Comparison of ENCODE assay signal across 8 mouse cellular contexts in the genomic region with DNA sequence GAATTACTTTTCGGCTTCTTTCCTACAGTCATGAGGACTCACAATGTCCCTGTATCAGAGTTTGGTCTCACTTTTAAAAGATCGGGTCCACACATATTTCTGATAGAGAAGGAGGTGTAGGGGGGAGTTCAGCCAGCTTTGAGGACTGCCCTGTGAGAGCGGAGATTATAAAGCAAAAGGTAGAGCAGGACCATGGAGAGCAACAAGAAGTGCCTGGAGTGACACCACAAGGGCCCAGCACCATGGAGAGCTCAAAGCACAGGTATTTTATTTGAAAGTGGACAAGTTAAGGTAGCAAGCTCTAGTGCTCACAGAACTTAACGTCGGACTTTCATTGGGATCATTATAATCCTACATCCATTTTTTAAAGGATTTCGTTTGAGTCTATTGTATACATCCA. TPM values are rescaled to one million over a fixed set of nuclear protein-coding genes. Genes with fewer than 3 reads are reported as not detected.
DNase-seq lines count a peak whose midpoint lies in the region; ATAC-seq and TF ChIP-seq lines count a peak whose summit lies in the region.

No protein-coding gene starts in this region.

- H3K9ac ChIP-seq in midbrain, embryonic 14.5 days (replicated peaks; ENCODE audit: low read length), result no peak overlapping the region

- no peak for ATAC-seq in midbrain, embryonic 14.5 days (ENCODE audit: low FRiP score, low TSS enrichment)

- no peaks in the 10 kb centered on the region for H3K27me3 ChIP-seq in kidney, adult 2 months (replicated peaks; ENCODE audit: control insufficient read depth, insufficient read depth, low read length)
- no peaks in the 10 kb centered on the region for H3K27me3 ChIP-seq in midbrain, embryonic 14.5 days (ENCODE audit: control insufficient read depth, insufficient read depth, low read length)

- peak; percentile 18 to 73 for DNase-seq in heart, adult 18-20 months
- no peak for DNase-seq in heart, postnatal 25 days (ENCODE audit: low spot score)
- DNase-seq in adrenal gland, postnatal 36 days, result peak; percentile 44 to 69
- peak; percentile 64 for DNase-seq in kidney, adult 2 months
- DNase-seq in lung, postnatal 25 days (ENCODE audit: low spot score), result peak; percentile 21
- no peak for DNase-seq in right cerebral cortex, postnatal 10 days (ENCODE audit: low spot score in 2 of 2)
- DNase-seq in midbrain, embryonic 14.5 days, result no peak
- no peak for DNase-seq in frontal cortex, postnatal 25 days (ENCODE audit: low spot score in 2 of 2)

- WGBS in kidney, adult 2 months, result 26% methylated on average over 6 of the region's 6 CpGs
- 55% methylated on average over 6 of the region's 6 CpGs for WGBS in midbrain, embryonic 14.5 days

- H3K27ac ChIP-seq in kidney, adult 2 months (ENCODE audit: insufficient read depth, low read depth, low read length), result no peak overlapping the region
- H3K27ac ChIP-seq in midbrain, embryonic 14.5 days (replicated peaks; ENCODE audit: low read depth, low read length), result no peak overlapping the region

- no peak overlapping the region for H3K4me3 ChIP-seq in kidney, adult 2 months (ENCODE audit: insufficient read depth, low read depth, low read length)
- no peak overlapping the region for H3K4me3 ChIP-seq in midbrain, embryonic 14.5 days (replicated peaks; ENCODE audit: low read depth, low read length)

- TF ChIP-seq POLR2A in kidney, adult 2 months (IDR thresholded peaks at IDR 0.05; ENCODE audit: low read depth, low read length), result no peak

- TF ChIP-seq CTCF in kidney, adult 2 months (conservative IDR thresholded peaks at IDR 0.05; ENCODE audit: insufficient read depth, insufficient read length, low read depth, low read length), result no peak

- intact Hi-C loops in heart, postnatal 25 days (cut with DNase I), result loop anchor here (2.0 kb wide), 1 partner anchor 21 kb away; no protein-coding TSS in a partner anchor

- H3K4me1 ChIP-seq in kidney, adult 2 months (ENCODE audit: control insufficient read depth, insufficient read depth, low read length), result no peaks in the 10 kb centered on the region
- H3K4me1 ChIP-seq in midbrain, embryonic 14.5 days (ENCODE audit: control insufficient read depth, insufficient read depth, low read length), result peaks cover 46% of the 10 kb centered on the region

- no peaks in the 10 kb centered on the region for H3K36me3 ChIP-seq in kidney, adult 2 months (ENCODE audit: control insufficient read depth, insufficient read depth, low read length)
- H3K36me3 ChIP-seq in midbrain, embryonic 14.5 days (ENCODE audit: control insufficient read depth, insufficient read depth, low read length), result 0 out of 2 replicates have a peak, but pooled peaks cover 6% of the 10 kb centered on the region

- H3K9me3 ChIP-seq in midbrain, embryonic 14.5 days (ENCODE audit: control insufficient read depth, low read length), result no peaks in the 10 kb centered on the region

- no peak overlapping the region for H3K4me2 ChIP-seq in midbrain, embryonic 14.5 days (ENCODE audit: low read length)

RNA-seq across cellular contexts. Expression of a gene that starts 5.8 kb away (rescaled TPM):
- 1 to 10 TPM; 2.1 to 2.3 TPM for total RNA-seq in heart, adult 18-20 months (2021)
- 1 to 10 TPM; 2.2 to 3.1 TPM for total RNA-seq in heart, postnatal 25 days (2021)
- total RNA-seq in adrenal gland, postnatal 36 days (2021), result 1 to 10 TPM; 6.8 to 9.3 TPM
- 1.8 and 2.4 TPM in 2 replicates for polyA plus RNA-seq in kidney, adult 2 months (2012; rRNA removed)
- polyA plus RNA-seq in midbrain, embryonic 14.5 days (2014; fragmentation: Nextera tagmentation; extraction: Ambion mirVana), result 125 and 140 TPM in 2 replicates

RNA-seq across cellular contexts. Expression of a gene that starts 11.0 kb away (rescaled TPM):
- 1 to 10 TPM; 1.2 to 1.6 TPM for total RNA-seq in heart, adult 18-20 months (2021)
- 1 to 10 TPM; 1.2 to 1.6 TPM for total RNA-seq in heart, postnatal 25 days (2021)
- total RNA-seq in adrenal gland, postnatal 36 days (2021), result 1 to 10 TPM in 1 of 2 experiments, under 1 TPM in 1; 0.53 to 2.1 TPM
- 0.68 and 1.8 TPM in 2 replicates for polyA plus RNA-seq in kidney, adult 2 months (2012; rRNA removed)
- 0.84 and 2.4 TPM in 2 replicates for polyA plus RNA-seq in midbrain, embryonic 14.5 days (2014; fragmentation: Nextera tagmentation; extraction: Ambion mirVana)

RNA-seq across cellular contexts. Expression of a gene that starts 28.1 kb away (rescaled TPM):
- total RNA-seq in heart, adult 18-20 months (2021), result 1 to 10 TPM in 1 of 2 experiments, under 1 TPM in 1; 0.30 to 1.0 TPM
- total RNA-seq in heart, postnatal 25 days (2021), result under 1 TPM; 0.52 to 0.61 TPM
- 1 to 10 TPM; 1.6 to 2.8 TPM for total RNA-seq in adrenal gland, postnatal 36 days (2021)
- polyA plus RNA-seq in kidney, adult 2 months (2012; rRNA removed), result 0.87 and 2.0 TPM in 2 replicates
- 23.9 and 31.0 TPM in 2 replicates for polyA plus RNA-seq in midbrain, embryonic 14.5 days (2014; fragmentation: Nextera tagmentation; extraction: Ambion mirVana)

Comparison
In these comparisons a context has a peak if more than half of its experiments do, and no peak if none do; other contexts are left out.
1. DNase-seq: peak in heart, adult 18-20 months (2 of 2), adrenal gland, postnatal 36 days (2 of 2), kidney, adult 2 months (single experiment) and lung, postnatal 25 days (single experiment); none in heart, postnatal 25 days (single experiment), right cerebral cortex, postnatal 10 days (0 of 2), midbrain, embryonic 14.5 days (single experiment) and frontal cortex, postnatal 25 days (0 of 2).